Mouse (Mus musculus): ENCODE measurements at regions not wholly inside any gene's neighbourhood (a gene's known extent, or its start where the extent isn't known, plus 50 kb on each side); places are given as distances from the start of the nearest gene placed in this dataset.

DNA sequence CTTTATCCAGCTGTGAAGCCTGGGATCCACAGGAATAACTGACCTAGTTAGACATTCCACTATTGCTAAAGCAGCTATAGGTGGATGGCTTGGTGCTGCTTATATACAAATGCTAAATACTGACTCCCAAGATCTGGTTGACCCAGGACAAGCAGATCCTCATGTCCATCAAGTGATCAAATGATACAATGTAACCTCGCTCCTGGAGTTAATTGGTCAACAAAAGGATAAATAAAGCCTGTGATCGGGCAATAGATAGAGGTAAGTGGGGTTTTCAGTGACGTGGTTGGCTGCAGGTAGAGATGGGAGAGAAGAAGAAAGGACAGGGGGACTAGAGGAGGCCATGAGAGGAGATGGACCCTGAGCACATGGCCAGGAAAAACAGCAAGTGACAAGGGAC is 197.4 kb downstream of the Gadd45g start:
- Histone ChIP-seq H3K4me1 (ENCODE audit: control insufficient read depth, insufficient read depth, low read length) (peaks cover 27% of the 10 kb centered on the region), H3K9me3 (ENCODE audit: control insufficient read depth, low read length) (no peaks in the 10 kb centered on the region), H3K4me3 (replicated peaks; ENCODE audit: low read length) (no peak overlapping the region), H3K27me3 (ENCODE audit: control insufficient read depth, insufficient read depth, low read length) (no peaks in the 10 kb centered on the region), H3K9ac (ENCODE audit: low read depth, low read length, severe bottlenecking) (no peak overlapping the region), H3K36me3 (ENCODE audit: control insufficient read depth, insufficient read depth, low read length) (no peaks in the 10 kb centered on the region), H3K27ac (replicated peaks; ENCODE audit: low read depth, low read length) (no peak overlapping the region), H3K4me2 (replicated peaks; ENCODE audit: low read depth, low read length, severe bottlenecking) (no peak overlapping the region)
- DNase-seq (ENCODE audit: low spot score) (no peak), ATAC-seq (ENCODE audit: low FRiP score, low read depth) (no peak)
- TF ChIP-seq POLR2A (IDR thresholded peaks at IDR 0.05; ENCODE audit: borderline replicate concordance, extremely low read depth, insufficient read depth, insufficient read length), result no peak
- 89% methylated on average over 3 of the region's 3 CpGs for WGBS

DNA sequence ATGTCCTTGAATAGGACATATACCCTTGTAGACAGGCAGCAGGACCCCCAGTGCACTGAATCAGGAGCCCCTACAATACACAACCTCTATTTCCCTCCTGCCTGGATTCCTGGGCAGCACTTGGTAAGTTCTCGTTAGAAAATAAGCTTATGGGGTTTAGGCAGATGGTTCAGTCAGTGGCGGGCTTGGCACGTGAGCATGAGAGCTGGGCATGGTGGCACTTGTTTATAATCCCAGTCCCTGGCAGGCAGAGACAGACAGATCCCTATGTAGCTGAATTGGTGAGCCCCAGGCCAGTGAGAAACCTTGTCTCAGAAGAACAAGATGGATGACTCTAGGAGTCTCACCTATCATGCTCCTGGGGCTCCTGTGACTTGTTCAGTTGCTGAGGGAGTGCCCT is 198.9 kb downstream of the Gadd45g start:
- Histone ChIP-seq H3K4me2 (replicated peaks; ENCODE audit: low read depth, low read length, severe bottlenecking) (no peak overlapping the region), H3K9me3 (ENCODE audit: control insufficient read depth, low read length) (no peaks in the 10 kb centered on the region), H3K27ac (replicated peaks; ENCODE audit: low read depth, low read length) (no peak overlapping the region), H3K4me3 (replicated peaks; ENCODE audit: low read length) (no peak overlapping the region), H3K27me3 (ENCODE audit: control insufficient read depth, insufficient read depth, low read length) (no peaks in the 10 kb centered on the region), H3K9ac (ENCODE audit: low read depth, low read length, severe bottlenecking) (no peak overlapping the region), H3K4me1 (ENCODE audit: control insufficient read depth, insufficient read depth, low read length) (peaks cover 27% of the 10 kb centered on the region), H3K36me3 (ENCODE audit: control insufficient read depth, insufficient read depth, low read length) (no peaks in the 10 kb centered on the region)
- 82% methylated on average over 3 of the region's 3 CpGs for WGBS
- no peak for ATAC-seq (ENCODE audit: low FRiP score, low read depth)
- no peak for TF ChIP-seq POLR2A (IDR thresholded peaks at IDR 0.05; ENCODE audit: borderline replicate concordance, extremely low read depth, insufficient read depth, insufficient read length)
- DNase-seq (ENCODE audit: low spot score), result no peak

DNA sequence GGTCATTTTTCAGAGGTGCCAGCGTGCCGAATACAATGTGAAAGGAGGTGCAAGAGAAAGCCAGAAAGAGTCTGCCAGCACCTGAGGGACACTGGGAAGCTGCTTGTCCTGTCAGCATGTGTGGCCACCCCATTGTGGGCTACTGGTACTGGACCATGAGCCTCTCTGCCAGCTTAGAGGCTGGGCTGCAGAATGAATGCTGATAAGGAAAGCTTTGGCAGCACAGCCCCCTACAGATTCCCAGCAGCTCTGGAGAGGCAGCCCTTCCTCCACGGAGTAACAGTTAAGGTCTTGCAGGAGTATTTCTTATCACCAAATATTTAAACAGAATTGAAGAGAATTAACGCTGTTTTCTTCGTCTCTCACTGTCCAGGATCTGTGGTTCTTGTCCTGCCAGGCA is 199.5 kb downstream of the Gadd45g start:
- DNase-seq (ENCODE audit: low spot score), result no peak
- no peaks in the 10 kb centered on the region for H3K36me3 ChIP-seq (ENCODE audit: control insufficient read depth, insufficient read depth, low read length)
- H3K4me3 ChIP-seq (replicated peaks; ENCODE audit: low read length), result no peak overlapping the region
- ATAC-seq (ENCODE audit: low FRiP score, low read depth), result no peak
- 63% methylated on average over 5 of the region's 5 CpGs for WGBS
- no peak overlapping the region for H3K9ac ChIP-seq (ENCODE audit: low read depth, low read length, severe bottlenecking)
- H3K27me3 ChIP-seq (ENCODE audit: control insufficient read depth, insufficient read depth, low read length), result no peaks in the 10 kb centered on the region
- H3K4me2 ChIP-seq (replicated peaks; ENCODE audit: low read depth, low read length, severe bottlenecking), result no peak overlapping the region
- no peak for TF ChIP-seq POLR2A (IDR thresholded peaks at IDR 0.05; ENCODE audit: borderline replicate concordance, extremely low read depth, insufficient read depth, insufficient read length)
- H3K4me1 ChIP-seq (ENCODE audit: control insufficient read depth, insufficient read depth, low read length), result peaks cover 27% of the 10 kb centered on the region
- H3K27ac ChIP-seq (replicated peaks; ENCODE audit: low read depth, low read length), result no peak overlapping the region
- no peaks in the 10 kb centered on the region for H3K9me3 ChIP-seq (ENCODE audit: control insufficient read depth, low read length)

DNA sequence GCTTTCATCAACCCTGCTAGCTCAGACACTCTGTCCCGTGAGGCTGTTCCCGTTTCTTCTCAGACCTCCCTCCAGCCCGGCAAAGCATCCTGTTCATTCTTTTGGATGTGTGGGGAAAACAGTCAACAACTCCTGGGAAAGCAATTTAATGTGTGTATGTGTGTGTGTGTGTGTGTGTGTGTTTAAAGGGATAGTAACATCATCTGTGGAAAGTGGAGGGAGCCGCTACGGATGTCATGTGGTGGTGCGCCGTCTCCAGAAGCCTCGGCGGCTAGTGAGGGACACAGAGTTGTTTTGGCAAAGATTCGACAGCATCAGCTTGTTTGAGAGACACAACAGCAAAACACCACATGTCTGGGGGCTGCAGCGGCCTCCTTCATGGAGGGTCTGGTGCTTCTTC is 200.2 kb downstream of the Gadd45g start:
- Histone ChIP-seq H3K36me3 (ENCODE audit: control insufficient read depth, insufficient read depth, low read length) (no peaks in the 10 kb centered on the region), H3K27me3 (ENCODE audit: control insufficient read depth, insufficient read depth, low read length) (no peaks in the 10 kb centered on the region), H3K4me3 (replicated peaks; ENCODE audit: low read length) (no peak overlapping the region), H3K9me3 (ENCODE audit: control insufficient read depth, low read length) (no peaks in the 10 kb centered on the region), H3K9ac (ENCODE audit: low read depth, low read length, severe bottlenecking) (no peak overlapping the region), H3K27ac (replicated peaks; ENCODE audit: low read depth, low read length) (no peak overlapping the region), H3K4me2 (replicated peaks; ENCODE audit: low read depth, low read length, severe bottlenecking) (no peak overlapping the region), H3K4me1 (ENCODE audit: control insufficient read depth, insufficient read depth, low read length) (peaks cover 20% of the 10 kb centered on the region)
- no peak for DNase-seq (ENCODE audit: low spot score)
- no peak for TF ChIP-seq POLR2A (IDR thresholded peaks at IDR 0.05; ENCODE audit: borderline replicate concordance, extremely low read depth, insufficient read depth, insufficient read length)
- 61% methylated on average over 11 of the region's 11 CpGs for WGBS
- no peak; the same call in 1 of the 2 replicates for ATAC-seq (ENCODE audit: low FRiP score, low read depth)

DNA sequence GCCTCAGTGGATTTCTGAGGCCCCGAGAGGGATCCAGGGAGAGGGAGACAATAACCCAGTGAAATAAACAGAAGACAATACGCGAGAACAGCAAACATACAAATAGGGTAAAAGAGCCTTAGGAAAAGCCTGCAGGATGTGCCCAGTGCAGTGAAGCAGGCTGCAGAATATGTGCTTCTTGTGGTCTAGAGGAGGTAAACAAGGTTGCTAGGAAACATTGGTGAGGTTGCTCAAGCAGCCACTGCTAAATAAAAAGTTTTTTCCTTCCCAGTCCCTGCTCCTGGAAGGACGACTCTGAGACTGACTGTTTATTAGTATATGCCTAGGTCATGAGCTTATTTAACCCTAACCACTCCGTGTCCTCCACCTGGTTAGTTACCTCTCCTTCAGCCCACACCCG is 201.5 kb downstream of the Gadd45g start:
- no peak for ATAC-seq (ENCODE audit: low FRiP score, low read depth)
- Histone ChIP-seq H3K4me2 (replicated peaks; ENCODE audit: low read depth, low read length, severe bottlenecking) (no peak overlapping the region), H3K4me3 (replicated peaks; ENCODE audit: low read length) (no peak overlapping the region), H3K9me3 (ENCODE audit: control insufficient read depth, low read length) (no peaks in the 10 kb centered on the region), H3K27ac (replicated peaks; ENCODE audit: low read depth, low read length) (no peak overlapping the region), H3K4me1 (ENCODE audit: control insufficient read depth, insufficient read depth, low read length) (peaks cover 15% of the 10 kb centered on the region), H3K27me3 (ENCODE audit: control insufficient read depth, insufficient read depth, low read length) (no peaks in the 10 kb centered on the region), H3K9ac (ENCODE audit: low read depth, low read length, severe bottlenecking) (no peak overlapping the region), H3K36me3 (ENCODE audit: control insufficient read depth, insufficient read depth, low read length) (no peaks in the 10 kb centered on the region)
- no peak for TF ChIP-seq POLR2A (IDR thresholded peaks at IDR 0.05; ENCODE audit: borderline replicate concordance, extremely low read depth, insufficient read depth, insufficient read length)
- 75% methylated on average over 6 of the region's 6 CpGs for WGBS
- no peak for DNase-seq (ENCODE audit: low spot score)

DNA sequence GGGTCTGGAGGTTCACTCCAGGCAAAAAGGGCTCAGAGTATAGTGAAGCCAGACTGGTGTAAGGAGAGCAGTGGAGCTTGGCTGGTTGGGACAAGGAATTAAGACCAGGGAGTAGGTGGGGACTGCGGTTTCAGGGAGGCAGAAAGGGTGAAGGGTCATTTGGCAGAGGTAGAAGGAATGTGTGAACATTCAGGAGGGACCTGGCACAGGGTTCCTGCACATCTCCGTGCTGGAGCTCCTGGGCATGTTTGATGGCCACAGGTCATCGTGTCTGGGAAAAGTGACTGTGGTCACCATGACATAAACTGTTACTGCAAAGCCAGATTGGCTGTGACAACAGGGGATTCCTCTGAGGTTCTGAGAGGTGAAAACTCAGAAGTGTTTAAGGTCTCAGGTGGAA is 202.3 kb downstream of the Gadd45g start:
- 78% methylated on average over 3 of the region's 3 CpGs for WGBS
- no peak for ATAC-seq (ENCODE audit: low FRiP score, low read depth)
- Histone ChIP-seq H3K9ac (ENCODE audit: low read depth, low read length, severe bottlenecking) (no peak overlapping the region), H3K4me2 (replicated peaks; ENCODE audit: low read depth, low read length, severe bottlenecking) (no peak overlapping the region), H3K27me3 (ENCODE audit: control insufficient read depth, insufficient read depth, low read length) (no peaks in the 10 kb centered on the region), H3K4me1 (ENCODE audit: control insufficient read depth, insufficient read depth, low read length) (peaks cover 15% of the 10 kb centered on the region), H3K36me3 (ENCODE audit: control insufficient read depth, insufficient read depth, low read length) (no peaks in the 10 kb centered on the region), H3K4me3 (replicated peaks; ENCODE audit: low read length) (no peak overlapping the region), H3K27ac (replicated peaks; ENCODE audit: low read depth, low read length) (no peak overlapping the region), H3K9me3 (ENCODE audit: control insufficient read depth, low read length) (no peaks in the 10 kb centered on the region)
- no peak for TF ChIP-seq POLR2A (IDR thresholded peaks at IDR 0.05; ENCODE audit: borderline replicate concordance, extremely low read depth, insufficient read depth, insufficient read length)
- DNase-seq (ENCODE audit: low spot score), result no peak

Measured in limb, embryonic 14.5 days (tissue).